Mouse (Mus musculus): Measurements from ENCODE around the gene Fuom.
"Not testable (repeated sequence)": the region's sequence is repeated elsewhere in the genome, so short reads cannot be mapped to it uniquely, and the experiment has no call there.

The Fuom gene

GRCm38 (mm10) chr7:140101993-140102860 is at the start of gene Fuom:
Gene Fuom (minus strand): TSS chr7:140102441.
- peak; percentile 85 to 89 for DNase-seq (ENCODE audit: low spot score in 2 of 2)

DNA sequence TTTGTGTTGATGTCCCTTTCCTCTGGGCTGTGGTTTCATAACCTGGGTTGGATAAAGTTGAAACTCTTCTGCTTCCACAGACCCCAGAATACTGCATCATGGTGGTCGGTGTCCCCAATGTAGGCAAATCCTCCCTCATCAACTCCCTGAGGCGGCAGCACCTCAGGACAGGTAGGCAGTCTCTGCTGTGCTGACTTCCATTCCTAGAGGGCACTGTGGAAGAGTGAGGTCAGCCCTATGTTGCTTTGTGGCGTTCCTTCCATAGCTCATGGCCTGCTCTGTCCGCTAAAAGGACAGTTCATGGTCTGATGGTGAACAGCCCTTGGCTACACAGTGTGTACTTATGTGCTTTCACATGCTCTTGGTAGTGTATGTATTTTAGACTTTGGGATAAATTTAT is 42.3 kb upstream of the Fuom start:
- no peak for DNase-seq (ENCODE audit: low spot score in 2 of 2)

DNA sequence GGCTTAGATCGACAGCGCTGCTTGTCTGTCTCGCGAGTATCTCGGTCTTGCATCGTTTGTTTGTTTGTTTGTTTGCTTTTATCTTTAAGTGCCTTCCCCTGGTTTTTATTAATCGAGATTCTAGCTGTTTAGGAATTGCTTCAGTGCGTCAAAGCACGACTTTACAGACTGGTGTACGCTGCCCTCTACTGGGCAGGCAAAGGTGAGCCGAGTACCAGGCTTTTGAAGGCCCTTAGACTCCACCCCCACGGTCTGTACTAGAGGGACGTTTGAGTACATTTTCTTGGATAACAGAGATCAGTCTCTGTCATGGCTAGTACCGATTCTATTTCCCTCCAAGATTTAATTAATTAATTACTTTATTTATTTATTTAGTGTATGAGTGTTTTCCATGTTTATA is 39.1 kb upstream of the Fuom start:
- DNase-seq (ENCODE audit: low spot score in 2 of 2) = peak in 1 of 2 experiments; percentile 53

- DNase-seq (ENCODE audit: low spot score in 2 of 2) = no peak
Observed at GRCm38 (mm10) chr7:140138021-140138310, 35.7 kb upstream of the Fuom start.

- DNase-seq (ENCODE audit: low spot score in 2 of 2) = peak; percentile 91 to 95
Observed at GRCm38 (mm10) chr7:140137135-140138020, 35.1 kb upstream of the Fuom start, which contains the start of gene Mtg1. Gene Mtg1 (plus strand): TSS chr7:140137564.

- peak in 1 of 2 experiments; percentile 60 for DNase-seq (ENCODE audit: low spot score in 2 of 2)
Observed at GRCm38 (mm10) chr7:140135106-140135770, 33.0 kb upstream of the Fuom start.

DNA sequence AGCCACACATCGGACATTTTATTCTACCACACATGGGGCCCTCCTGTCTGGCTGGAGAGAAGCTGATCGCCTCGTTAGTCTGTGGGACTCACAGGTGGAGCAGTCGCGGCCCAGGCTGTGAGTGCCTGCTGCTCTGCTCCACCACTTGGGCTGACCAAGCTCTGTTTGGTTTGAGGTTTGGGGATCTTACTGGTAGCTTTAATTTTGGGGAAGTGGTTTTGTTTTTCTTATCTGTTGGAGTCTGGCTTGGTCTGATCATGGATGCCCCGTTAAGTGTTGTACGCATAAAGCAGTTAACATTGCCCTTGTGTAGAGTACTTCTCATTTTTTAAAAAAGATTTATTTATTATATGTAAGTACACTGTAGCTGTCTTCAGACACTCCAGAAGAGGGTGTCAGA is 31.8 kb upstream of the Fuom start:
- DNase-seq (ENCODE audit: low spot score in 2 of 2) = not testable (repeated sequence)

GRCm38 (mm10) chr7:140132184-140132583 is 29.9 kb upstream of the Fuom start:
- not testable (repeated sequence) for DNase-seq (ENCODE audit: low spot score in 2 of 2)

GRCm38 (mm10) chr7:140127911-140128310 is 25.7 kb upstream of the Fuom start:
- DNase-seq (ENCODE audit: low spot score in 2 of 2) = no peak

- no peak for DNase-seq (ENCODE audit: low spot score in 2 of 2)
Observed at GRCm38 (mm10) chr7:140126934-140127333, 24.7 kb upstream of the Fuom start.

DNA sequence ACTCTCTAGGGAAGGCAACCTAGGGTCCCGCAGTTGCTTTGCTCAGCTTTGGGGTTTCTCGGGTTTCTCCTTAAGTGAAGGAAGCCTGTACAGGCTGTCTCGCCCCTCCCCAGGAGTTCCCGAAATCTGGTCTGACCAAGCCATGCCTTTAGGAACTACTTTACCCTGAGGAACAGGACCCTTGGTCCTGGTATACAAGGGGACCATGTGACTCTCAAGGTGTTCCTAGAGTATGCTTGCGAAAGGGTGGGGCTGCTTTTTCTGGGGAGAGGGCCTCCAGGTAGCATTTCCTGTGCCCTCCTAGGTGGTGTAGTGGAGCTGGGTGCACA is 23.7 kb upstream of the Fuom start:
- DNase-seq (ENCODE audit: low spot score in 2 of 2) = no peak

GRCm38 (mm10) chr7:140125278-140126021 is 23.2 kb upstream of the Fuom start:
- DNase-seq (ENCODE audit: low spot score in 2 of 2) = peak; percentile 94

GRCm38 (mm10) chr7:140124382-140124781 is 22.1 kb upstream of the Fuom start:
- DNase-seq (ENCODE audit: low spot score in 2 of 2) = no peak

- no peak for DNase-seq (ENCODE audit: low spot score in 2 of 2)
Observed at GRCm38 (mm10) chr7:140122765-140123164, 20.5 kb upstream of the Fuom start.

DNA sequence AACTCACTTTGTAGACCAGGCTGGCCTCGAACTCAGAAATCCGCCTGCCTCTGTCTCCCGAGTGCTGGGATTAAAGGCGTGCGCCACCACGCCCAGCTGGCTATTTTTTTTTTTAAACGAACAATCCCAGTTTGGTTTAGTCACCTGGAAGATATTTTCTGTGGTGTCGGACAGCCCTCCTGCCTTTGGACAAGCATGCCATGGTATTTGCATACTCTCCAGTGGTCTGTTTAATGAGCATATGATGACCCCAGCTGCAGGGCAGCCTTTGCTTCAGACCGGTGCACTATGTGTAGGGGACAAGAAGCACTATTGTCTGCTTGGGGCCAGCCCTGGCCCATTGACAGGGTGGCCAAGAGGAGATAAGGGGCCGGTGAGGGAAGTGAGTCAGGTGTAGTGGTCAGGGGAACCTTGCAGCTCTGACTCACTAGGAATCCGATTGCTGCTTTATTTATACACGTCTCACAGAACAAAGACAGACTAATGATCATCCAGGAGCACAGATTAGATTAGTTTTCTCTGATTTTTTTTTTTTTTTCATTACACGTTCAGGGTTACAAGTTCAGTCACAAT is 19.2 kb upstream of the Fuom start:
- peak in 1 of 2 experiments; percentile 25 for DNase-seq (ENCODE audit: low spot score in 2 of 2)

GRCm38 (mm10) chr7:140120484-140120883 is 18.2 kb upstream of the Fuom start:
- no peak for DNase-seq (ENCODE audit: low spot score in 2 of 2)

GRCm38 (mm10) chr7:140116329-140117054 is 14.3 kb upstream of the Fuom start, which contains the start of gene Echs1:
Gene Echs1 (minus strand): TSS chr7:140116476.
- DNase-seq (ENCODE audit: low spot score in 2 of 2) = peak; percentile 90

DNA sequence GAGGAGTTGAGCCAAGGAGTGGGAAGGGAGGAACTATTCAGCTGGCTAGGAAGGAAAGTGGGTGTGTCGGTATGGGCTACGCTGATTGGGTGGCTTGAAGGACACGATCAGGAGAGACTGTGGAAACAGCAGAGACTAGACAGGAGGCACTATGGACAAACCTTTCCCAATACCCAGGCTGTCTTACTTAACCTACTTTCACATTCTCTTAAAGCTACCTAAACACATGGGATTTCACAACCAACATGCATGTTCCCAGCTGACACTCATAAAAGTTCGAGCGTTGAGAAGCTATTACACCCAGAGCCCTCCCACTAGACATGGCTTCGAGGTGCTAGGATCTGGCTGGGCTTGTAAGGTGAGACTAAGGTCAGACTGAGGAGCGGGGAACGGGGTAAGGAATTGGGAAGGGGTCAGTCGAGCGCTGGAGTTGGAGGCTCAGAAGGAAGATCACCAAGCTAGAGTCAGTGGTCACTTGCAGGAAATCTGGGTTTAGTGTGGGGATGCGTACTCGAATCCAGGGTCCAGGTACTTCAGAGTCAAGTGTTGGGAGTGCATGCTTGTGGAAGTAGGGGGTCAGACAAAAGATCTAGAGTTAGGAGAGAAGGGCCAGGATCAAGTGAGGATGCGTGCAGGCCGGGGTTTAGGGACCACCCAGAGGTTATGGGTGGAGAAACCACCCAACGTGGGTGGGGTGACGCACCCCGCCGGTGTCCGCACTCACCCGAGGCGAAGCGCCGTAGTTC is 13.5 kb upstream of the Fuom start, which contains the start of gene Paox:
Gene Paox (plus strand): TSS at position 217 of the 746 bp plus-strand sequence.
- DNase-seq (ENCODE audit: low spot score in 2 of 2) = no peak

- no peak for DNase-seq (ENCODE audit: low spot score in 2 of 2)
Observed at GRCm38 (mm10) chr7:140111943-140112342, 9.7 kb upstream of the Fuom start.

DNA sequence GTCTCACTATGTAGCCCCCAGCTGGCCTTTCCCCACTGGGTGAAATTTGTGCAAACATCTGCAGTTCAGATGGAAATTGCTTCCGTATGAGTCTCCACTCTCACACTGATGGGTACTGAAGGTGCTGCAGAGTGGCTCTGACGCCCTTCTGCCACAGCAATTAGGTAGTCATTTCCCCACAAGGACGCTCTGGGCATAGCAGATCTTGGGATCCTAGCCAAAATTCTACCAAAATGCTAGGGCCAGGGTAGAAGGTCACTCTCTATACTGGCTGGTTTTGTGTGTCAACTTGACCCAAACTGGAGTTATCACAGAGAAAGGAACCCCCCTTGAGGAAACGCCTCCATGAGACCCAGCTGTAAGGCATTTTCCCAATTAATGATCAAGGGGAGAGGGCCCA is 1.8 kb upstream of the Fuom start:
- no peak for DNase-seq (ENCODE audit: low spot score in 2 of 2)
